Mouse (Mus musculus) cortical plate, adult 2 months (tissue): ENCODE results near the gene Ccdc162.

ENCODE experiments used
- CTCF ChIP-seq: fragments of 200-500 bp; IDR thresholded peaks from 2 replicates; pipeline ENCODE4 v1.5.1; 2011; ENCODE audit warnings: mild to moderate bottlenecking, control low read depth, low read length; ENCODE audit not compliant: insufficient read depth; ENCODE audit errors: extremely low read depth
- POLR2A ChIP-seq: fragments of 200-500 bp; IDR thresholded peaks from 2 replicates; pipeline ENCODE4 v1.6.1; 2011; ENCODE audit warnings: mild to moderate bottlenecking, low read length, control low read depth; ENCODE audit not compliant: insufficient read depth; ENCODE audit errors: extremely low read depth

GRCm38 (mm10) chr10:41715557-41715956 is 877 bp downstream of the Ccdc162 start:
- TF ChIP-seq CTCF, result no peak
- no peak for TF ChIP-seq POLR2A
